Mouse (Mus musculus): ENCODE measurements at regions not wholly inside any gene's neighbourhood (a gene's known extent, or its start where the extent isn't known, plus 50 kb on each side); places are given as distances from the start of the nearest gene placed in this dataset.

DNA sequence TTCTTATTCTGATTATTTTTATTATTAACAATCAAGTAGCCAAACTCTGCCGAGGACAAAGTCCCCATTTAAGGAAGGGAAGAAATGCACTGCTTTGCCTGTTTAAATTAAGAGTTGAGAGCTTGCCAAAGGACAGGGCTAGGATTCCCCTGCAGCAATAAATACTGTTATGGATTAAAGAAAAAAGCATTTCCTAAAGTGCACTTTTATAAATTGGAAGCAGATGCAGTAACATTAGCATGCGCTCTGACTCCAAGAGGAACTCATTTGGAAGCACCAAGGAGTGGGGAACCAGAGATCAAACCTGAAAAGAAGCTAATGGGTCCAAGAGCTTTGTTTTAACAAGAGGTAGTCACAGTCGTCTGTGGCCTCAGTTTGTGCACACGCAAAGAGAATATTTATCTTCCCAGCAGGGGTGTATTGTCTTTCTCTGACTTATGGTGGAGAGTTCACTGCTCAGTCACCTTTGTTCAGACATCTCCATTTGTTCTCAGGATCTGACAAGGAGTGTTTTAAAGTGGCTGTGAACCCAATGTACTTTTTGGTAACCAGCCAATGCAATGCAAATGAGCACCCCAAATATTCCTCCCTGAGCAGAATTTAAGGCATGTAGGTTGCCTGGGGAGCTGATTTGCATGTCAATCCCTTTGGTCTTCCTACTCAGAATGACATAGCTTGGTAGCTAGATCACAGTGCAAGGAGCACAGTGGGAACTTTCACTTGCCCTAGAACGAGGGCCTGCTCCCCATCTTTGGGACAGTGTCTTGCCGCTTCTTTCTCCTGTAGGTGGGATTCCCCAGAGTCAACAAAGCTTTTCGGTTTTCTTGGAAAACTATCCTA, 119.1 kb upstream of the Nbea start:
- no peak for TF ChIP-seq POLR2A (IDR thresholded peaks at IDR 0.05; ENCODE audit: borderline replicate concordance, extremely low read depth, insufficient read depth, insufficient read length, poor library complexity, severe bottlenecking)
- no peak for TF ChIP-seq CTCF (IDR thresholded peaks at IDR 0.05; ENCODE audit: borderline replicate concordance, extremely low read depth, insufficient read depth, insufficient read length)
- DNase-seq (ENCODE audit: low read depth): peak; percentile 67

DNA sequence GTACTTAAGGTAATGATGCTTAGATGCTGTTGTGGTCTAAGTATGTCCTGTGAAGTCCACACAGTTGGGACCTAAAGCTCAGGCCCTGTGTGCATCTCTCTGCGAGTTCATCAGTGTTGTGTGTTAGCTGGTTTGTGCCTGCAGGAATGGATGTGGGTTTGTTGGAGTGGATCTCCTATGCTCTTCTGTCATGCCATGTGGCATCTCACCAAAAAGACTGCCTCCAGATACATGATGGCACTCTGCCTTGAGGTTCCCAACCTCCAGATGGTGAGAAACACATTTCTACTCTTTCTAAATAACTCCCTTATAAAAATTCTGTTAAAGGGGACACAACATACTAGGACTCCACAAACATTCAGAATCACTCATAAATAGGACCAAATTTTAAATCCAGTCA, 117.3 kb upstream of the Nbea start:
- DNase-seq (ENCODE audit: low read depth): peak; percentile 68
- no peak for TF ChIP-seq CTCF (IDR thresholded peaks at IDR 0.05; ENCODE audit: borderline replicate concordance, extremely low read depth, insufficient read depth, insufficient read length)
- TF ChIP-seq POLR2A (IDR thresholded peaks at IDR 0.05; ENCODE audit: borderline replicate concordance, extremely low read depth, insufficient read depth, insufficient read length, poor library complexity, severe bottlenecking): no peak

DNA sequence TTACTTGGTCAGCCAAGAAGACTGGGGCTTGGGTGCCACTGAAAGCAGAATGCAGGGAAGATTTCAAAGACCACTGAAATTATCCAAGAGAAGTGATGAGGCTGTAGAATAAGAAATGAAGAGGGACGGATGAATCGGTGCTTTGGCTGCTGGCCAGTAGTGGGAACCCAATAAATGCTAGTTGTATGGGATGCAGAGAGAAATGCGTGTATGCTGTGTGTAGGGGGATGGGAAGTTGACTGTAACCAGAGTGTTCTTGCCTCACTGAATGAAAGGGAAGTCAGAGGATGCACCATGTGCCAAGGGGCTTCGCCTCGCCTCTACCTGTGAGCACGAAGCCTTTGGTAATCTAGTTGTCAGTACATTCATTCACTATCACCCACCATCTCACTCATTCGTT, 112.1 kb upstream of the Nbea start:
- TF ChIP-seq CTCF (IDR thresholded peaks at IDR 0.05; ENCODE audit: borderline replicate concordance, extremely low read depth, insufficient read depth, insufficient read length): no peak
- no peak for TF ChIP-seq POLR2A (IDR thresholded peaks at IDR 0.05; ENCODE audit: borderline replicate concordance, extremely low read depth, insufficient read depth, insufficient read length, poor library complexity, severe bottlenecking)
- peak; percentile 68 for DNase-seq (ENCODE audit: low read depth)

DNA sequence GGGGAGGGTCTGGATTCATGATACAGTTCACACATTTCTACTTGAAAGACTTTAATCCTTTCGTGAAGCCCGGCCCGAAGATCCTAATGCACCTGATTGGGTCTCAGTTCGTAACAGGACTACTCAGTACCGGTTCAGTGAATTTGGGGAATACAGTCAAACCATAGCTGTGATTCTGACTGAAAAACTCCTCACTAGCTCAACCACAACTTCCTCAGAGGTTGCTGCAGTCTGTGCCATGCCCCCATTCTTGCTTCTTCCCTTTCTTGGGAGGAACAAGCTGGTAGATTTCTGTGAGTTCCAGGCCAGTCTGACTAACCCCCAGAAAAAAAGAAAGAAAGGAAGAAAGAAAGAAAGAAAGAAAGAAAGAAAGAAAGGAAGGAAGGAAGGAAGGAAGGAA, 98.0 kb upstream of the Nbea start:
- DNase-seq (ENCODE audit: low read depth): no peak
- no peak for TF ChIP-seq POLR2A (IDR thresholded peaks at IDR 0.05; ENCODE audit: borderline replicate concordance, extremely low read depth, insufficient read depth, insufficient read length, poor library complexity, severe bottlenecking)
- TF ChIP-seq CTCF (IDR thresholded peaks at IDR 0.05; ENCODE audit: borderline replicate concordance, extremely low read depth, insufficient read depth, insufficient read length): no peak

DNA sequence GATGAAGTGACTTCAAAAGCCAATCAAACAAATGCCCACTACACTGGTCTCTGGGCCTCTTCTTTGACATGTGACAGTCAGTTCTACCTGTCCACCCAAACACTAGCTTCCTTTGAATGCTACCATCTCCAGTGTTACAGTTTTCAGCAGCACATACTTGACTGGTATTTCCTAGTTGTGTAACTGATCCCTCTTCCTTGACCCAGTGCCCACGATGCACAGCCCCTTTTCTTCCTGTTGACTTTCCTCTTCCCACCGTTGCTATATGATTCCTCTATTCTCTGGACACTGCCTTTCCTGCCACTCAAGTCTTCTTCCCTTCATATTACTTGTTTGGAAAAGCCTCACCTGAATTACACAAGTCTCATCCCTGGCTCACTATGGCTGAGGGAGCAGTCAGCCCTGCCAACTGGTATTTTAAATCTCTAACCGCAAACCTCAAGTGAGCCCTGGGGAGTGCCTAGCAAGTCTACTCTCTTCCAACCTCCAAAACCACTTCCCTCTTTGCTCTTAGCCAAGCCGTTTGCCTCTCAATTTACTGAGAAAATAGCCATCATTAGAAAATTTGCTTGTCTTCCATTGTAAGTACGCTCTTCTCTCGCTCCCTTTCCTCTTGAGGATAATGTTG, 96.9 kb upstream of the Nbea start:
- TF ChIP-seq CTCF (IDR thresholded peaks at IDR 0.05; ENCODE audit: borderline replicate concordance, extremely low read depth, insufficient read depth, insufficient read length) (no peak), POLR2A (IDR thresholded peaks at IDR 0.05; ENCODE audit: borderline replicate concordance, extremely low read depth, insufficient read depth, insufficient read length, poor library complexity, severe bottlenecking) (no peak)
- DNase-seq (ENCODE audit: low read depth): no peak

DNA sequence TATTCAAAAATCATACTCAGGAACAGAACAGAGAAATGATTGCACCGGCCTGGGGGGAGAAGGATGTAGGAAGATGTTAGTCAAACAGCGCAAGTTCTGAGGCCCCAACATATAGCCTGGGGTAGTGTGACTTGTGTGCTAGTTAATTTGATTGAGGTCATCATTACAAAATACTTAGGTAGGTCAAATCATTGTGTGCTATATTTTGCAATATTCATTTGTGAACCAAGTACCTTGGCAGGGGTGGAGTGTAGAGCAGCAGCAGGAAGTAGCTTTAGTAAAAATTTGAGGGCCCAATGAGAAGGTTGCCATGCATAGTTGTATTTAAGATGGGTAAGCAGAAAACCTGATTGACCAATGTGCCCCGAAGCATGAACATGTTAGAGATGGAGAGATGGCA, 89.1 kb upstream of the Nbea start:
- TF ChIP-seq POLR2A (IDR thresholded peaks at IDR 0.05; ENCODE audit: borderline replicate concordance, extremely low read depth, insufficient read depth, insufficient read length, poor library complexity, severe bottlenecking) (no peak), CTCF (IDR thresholded peaks at IDR 0.05; ENCODE audit: borderline replicate concordance, extremely low read depth, insufficient read depth, insufficient read length) (no peak)

DNA sequence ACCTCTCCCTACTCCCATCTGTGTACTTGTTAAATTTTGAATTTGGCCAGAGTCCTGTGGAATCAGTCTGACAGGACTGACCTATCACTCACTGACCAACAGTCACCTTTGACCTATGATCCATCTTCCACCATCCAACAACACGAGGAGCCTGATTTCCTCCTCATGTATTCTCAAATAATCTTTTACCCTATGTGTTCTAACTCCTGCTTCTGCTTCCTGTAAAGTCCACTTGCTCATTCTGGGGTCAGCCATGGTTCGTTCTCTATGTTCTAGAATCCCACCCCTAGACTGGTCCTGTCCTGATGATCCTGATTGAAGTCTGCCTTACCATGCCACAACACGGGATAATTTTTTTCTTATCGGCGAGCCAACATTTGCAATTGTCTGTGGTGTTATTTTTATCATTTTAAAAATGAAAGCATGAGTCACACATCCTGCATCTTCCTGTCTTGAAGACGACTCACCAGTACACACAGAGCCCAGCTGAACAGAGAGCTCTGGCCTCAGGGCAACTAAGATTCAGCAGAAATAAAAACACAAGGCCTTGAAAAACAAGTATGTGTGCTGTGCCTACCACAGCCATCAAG, 86.8 kb upstream of the Nbea start:
- TF ChIP-seq POLR2A (IDR thresholded peaks at IDR 0.05; ENCODE audit: borderline replicate concordance, extremely low read depth, insufficient read depth, insufficient read length, poor library complexity, severe bottlenecking): no peak

More for the DNA sequence above, 89.1 kb upstream of the Nbea start:
- no peak for DNase-seq (ENCODE audit: low read depth)

DNA sequence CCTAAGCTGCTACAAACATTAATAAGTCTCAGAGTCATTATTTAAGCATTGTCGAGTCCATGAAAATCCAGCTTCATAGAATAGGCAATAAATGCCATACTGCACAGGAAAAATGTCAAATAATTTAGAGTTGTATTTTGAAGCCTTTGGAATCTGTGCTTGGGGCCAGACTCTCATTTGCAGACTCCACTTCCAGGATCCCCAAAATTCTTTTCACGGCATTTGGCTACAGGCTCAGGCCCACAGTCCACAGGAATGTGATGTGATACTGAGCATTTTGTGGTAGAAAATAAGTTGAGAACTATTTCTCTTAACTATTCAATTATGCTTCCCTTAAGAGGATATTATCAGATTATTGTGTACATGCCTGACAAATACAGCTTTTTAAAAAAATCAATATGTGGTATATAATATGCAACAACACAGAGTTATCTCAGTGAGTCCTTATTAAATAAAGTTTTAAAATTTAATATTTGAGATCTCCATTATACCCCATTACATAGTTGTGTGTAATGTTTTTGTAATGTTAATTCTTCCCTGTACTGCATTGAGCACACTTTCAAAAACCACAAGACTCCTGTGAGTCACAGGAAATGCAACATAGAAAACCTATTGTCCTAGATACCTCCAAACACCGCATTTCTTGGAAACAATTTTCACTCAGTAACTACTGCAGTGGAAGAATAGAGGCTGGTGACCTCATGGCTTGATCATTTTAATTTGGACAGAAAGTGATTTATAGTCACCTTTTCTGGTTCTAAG, 78.5 kb upstream of the Nbea start:
- TF ChIP-seq POLR2A (IDR thresholded peaks at IDR 0.05; ENCODE audit: borderline replicate concordance, extremely low read depth, insufficient read depth, insufficient read length, poor library complexity, severe bottlenecking) (no peak), CTCF (IDR thresholded peaks at IDR 0.05; ENCODE audit: borderline replicate concordance, extremely low read depth, insufficient read depth, insufficient read length) (no peak)
- no peak for DNase-seq (ENCODE audit: low read depth)

More for the DNA sequence above, 86.8 kb upstream of the Nbea start:
- no peak for DNase-seq (ENCODE audit: low read depth)

DNA sequence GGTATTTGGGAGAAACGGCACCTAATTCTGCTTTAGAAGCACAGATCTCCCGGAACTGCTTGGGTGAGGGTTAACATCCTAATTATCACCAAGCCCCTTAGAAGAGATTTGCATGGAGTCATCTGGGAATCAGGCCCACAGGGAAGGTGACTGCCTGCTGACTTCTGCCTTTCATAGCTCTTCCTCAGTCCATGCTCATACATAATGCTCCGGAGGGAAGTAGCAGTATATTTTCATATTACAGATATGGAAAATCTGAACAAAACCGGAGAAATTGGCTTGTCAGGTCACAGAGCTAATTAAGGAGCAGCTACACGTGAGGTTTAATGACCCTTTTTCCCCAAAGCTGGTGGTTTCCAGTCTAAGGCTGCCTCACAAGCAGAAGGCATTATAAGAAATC, 72.8 kb upstream of the Nbea start:
- peak; percentile 57 for DNase-seq (ENCODE audit: low read depth)
- TF ChIP-seq POLR2A (IDR thresholded peaks at IDR 0.05; ENCODE audit: borderline replicate concordance, extremely low read depth, insufficient read depth, insufficient read length, poor library complexity, severe bottlenecking) (no peak), CTCF (IDR thresholded peaks at IDR 0.05; ENCODE audit: borderline replicate concordance, extremely low read depth, insufficient read depth, insufficient read length) (no peak)

DNA sequence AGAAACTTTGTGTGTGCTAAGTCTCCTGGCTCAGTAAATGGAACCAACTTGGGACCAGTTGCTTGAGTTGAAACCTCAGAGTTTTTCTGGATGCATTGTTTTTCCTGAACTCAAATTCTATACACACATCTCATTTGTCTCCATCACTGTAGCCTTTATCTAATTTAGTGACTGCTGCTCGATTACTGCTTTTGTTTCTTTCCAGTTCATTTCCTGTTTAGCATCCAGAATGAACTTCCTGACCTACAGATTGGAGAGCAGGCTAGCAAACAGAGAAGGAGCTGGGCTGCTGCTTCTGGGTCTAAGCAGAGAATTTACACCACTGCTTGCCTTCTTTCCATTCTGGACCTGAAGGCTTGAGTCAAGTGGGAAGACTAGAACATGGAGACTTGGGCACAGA, 60.9 kb upstream of the Nbea start:
- TF ChIP-seq POLR2A (IDR thresholded peaks at IDR 0.05; ENCODE audit: borderline replicate concordance, extremely low read depth, insufficient read depth, insufficient read length, poor library complexity, severe bottlenecking) (no peak), CTCF (IDR thresholded peaks at IDR 0.05; ENCODE audit: borderline replicate concordance, extremely low read depth, insufficient read depth, insufficient read length) (no peak)
- DNase-seq (ENCODE audit: low read depth): no peak

DNA sequence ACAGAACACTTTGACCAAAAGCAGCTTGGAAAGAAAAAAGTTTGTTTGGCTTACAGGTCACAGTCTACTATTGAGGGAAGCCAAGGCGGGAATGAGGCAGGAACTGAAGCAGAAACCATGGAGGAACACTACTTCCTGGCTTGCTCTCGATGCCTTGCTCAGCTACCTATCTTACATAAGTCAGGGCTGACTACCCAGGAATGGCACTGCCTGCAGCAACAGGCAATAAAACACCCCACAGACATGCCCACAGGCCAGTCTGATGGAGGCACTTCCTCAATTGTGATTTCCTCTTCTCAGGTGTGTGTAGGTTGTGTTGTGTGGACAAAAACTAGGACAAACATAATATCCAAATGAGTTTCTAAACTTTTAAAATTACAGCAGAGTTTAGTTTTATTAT, 54.7 kb upstream of the Nbea start:
- no peak for TF ChIP-seq CTCF (IDR thresholded peaks at IDR 0.05; ENCODE audit: borderline replicate concordance, extremely low read depth, insufficient read depth, insufficient read length)
- no peak for TF ChIP-seq POLR2A (IDR thresholded peaks at IDR 0.05; ENCODE audit: borderline replicate concordance, extremely low read depth, insufficient read depth, insufficient read length, poor library complexity, severe bottlenecking)
- no peak for DNase-seq (ENCODE audit: low read depth)

Measured in brain, embryonic 14.5 days (tissue).